Mouse (Mus musculus) limb, embryonic 14.5 days (tissue): ENCODE results near the gene Hdhd5. TPM values are rescaled to one million over a fixed set of nuclear protein-coding genes. Genes with fewer than 3 reads are reported as not detected.

ENCODE experiments used
- ATAC-seq: fragments of 200-750 bp; cut with Nextera tagmentation; 2 replicates; pipeline ENCODE4 v1.8.0; 2017; ENCODE audit warnings: low read depth, moderate number of reproducible peaks, moderate TSS enrichment; ENCODE audit not compliant: low FRiP score
- DNase-seq: peaks from one replicate; pipeline ENCODE4 v3.0.0-alpha.2; 2015; ENCODE audit warnings: low spot score
- H3K27ac ChIP-seq: fragments of 300-500 bp; sonication (generic); replicated peaks from 2 replicates; pipeline ENCODE4 v1.5.1; 2014; ENCODE audit warnings: low read depth, mild to moderate bottlenecking, low read length, moderate library complexity, mixed read lengths
- H3K27me3 ChIP-seq: fragments of 300-500 bp; sonication (generic); 2 replicates; pipeline ENCODE4 v1.6.1; 2014; ENCODE audit warnings: low read length, mixed read lengths; ENCODE audit not compliant: control insufficient read depth, insufficient read depth
- H3K36me3 ChIP-seq: fragments of 300-500 bp; sonication (generic); 2 replicates; pipeline ENCODE4 v1.6.1; 2014; ENCODE audit warnings: mild to moderate bottlenecking, low read length, moderate library complexity, mixed read lengths; ENCODE audit not compliant: control insufficient read depth, insufficient read depth
- H3K4me1 ChIP-seq: fragments of 300-500 bp; sonication (generic); 2 replicates; pipeline ENCODE4 v1.6.1; 2014; ENCODE audit warnings: antibody characterized with exemption, low read length, mixed read lengths; ENCODE audit not compliant: control insufficient read depth, insufficient read depth
- H3K4me2 ChIP-seq: fragments of 300-500 bp; sonication (generic); replicated peaks from 2 replicates; pipeline ENCODE4 v1.6.1; 2014; ENCODE audit warnings: low read depth, mild to moderate bottlenecking, low read length, moderate library complexity; ENCODE audit not compliant: severe bottlenecking
- H3K4me3 ChIP-seq: fragments of 300-500 bp; sonication (generic); replicated peaks from 2 replicates; pipeline ENCODE4 v1.5.1; 2014; ENCODE audit warnings: low read length
- H3K9ac ChIP-seq: fragments of 300-500 bp; sonication (generic); 2 replicates; pipeline ENCODE4 v1.6.1; 2014; ENCODE audit warnings: mild to moderate bottlenecking, low read depth, low read length, moderate library complexity; ENCODE audit not compliant: severe bottlenecking
- H3K9me3 ChIP-seq: fragments of 300-500 bp; sonication (generic); 2 replicates; pipeline ENCODE4 v1.6.1; 2016; ENCODE audit warnings: low read length; ENCODE audit not compliant: control insufficient read depth
- POLR2A ChIP-seq: fragments of 200-500 bp; IDR thresholded peaks from 2 replicates; pipeline ENCODE4 v1.8.0; 2012; ENCODE audit warnings: inconsistent platforms, mild to moderate bottlenecking, moderate library complexity, borderline replicate concordance; ENCODE audit not compliant: insufficient read depth, insufficient read length; ENCODE audit errors: extremely low read depth
- WGBS: fragments of 180-500 bp; shearing (Covaris S2); extraction: QIAGEN DNeasy Blood & Tissue Kit; methylation state at CpG from one replicate; pipeline ENCODE4 v1.1.7; 2014; 5-methylcytosine and 5-hydroxymethylcytosine counted together
- polyA plus RNA-seq, 2 experiments: library from polyadenylated mRNA; depleted of rRNA in 1 of 2; stranded (reverse) in 1 of 2; unstranded in 1 of 2; fragments of >200 nt; fragmentation: Nextera tagmentation in 1 of 2; extraction: Ambion mirVana in 1 of 2; gene quantifications; 2 replicates each; pipeline versions ENCODE4 v1.2.1 to v1.2.3; 2012 to 2014

Gene Hdhd5
- polyA plus RNA-seq, 2 experiments, result 12.5 to 25.2 TPM

DNA sequence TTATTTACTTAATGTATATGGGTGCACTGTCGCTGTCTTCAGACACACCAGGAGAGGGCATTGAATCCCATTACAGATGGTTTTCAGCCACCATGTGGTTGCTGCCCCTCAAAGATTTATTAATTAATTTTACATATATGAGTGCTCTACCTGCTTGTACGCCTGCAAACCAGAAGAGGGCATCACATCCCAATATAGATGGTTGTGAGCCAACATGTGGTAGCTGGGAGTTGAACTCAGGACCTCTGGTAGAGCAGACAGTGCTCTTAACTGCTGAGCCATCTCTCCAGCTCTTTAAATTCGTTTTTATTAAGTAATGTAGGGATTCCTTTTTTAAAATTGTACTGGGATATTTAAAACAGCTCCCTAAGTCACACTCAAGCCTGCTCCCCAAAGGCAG, 61.9 kb downstream of the Hdhd5 start:
- Histone ChIP-seq H3K27me3 (peaks cover 10% of the 10 kb centered on the region; the same call in 1 of the 2 replicates), H3K27ac (no peak overlapping the region), H3K4me3 (no peak overlapping the region)

DNA sequence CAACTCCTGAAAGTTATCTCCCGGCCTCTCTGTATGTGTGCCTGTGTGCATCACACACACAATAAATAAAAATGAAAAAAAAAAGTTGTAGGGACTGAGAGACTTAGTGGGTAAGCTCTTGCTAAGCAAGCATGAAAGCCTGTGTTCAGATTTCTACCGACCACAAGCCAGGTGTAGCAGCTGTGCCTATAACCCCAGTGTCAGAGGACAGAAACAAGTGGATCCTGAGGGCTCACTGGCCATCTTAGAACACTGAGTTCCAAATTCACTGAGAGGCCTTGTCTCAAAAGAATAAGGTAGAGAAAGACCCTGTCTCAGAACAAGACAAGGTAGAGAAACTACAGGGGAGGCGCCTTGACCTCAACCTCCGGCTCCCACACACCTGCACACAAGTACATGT, 62.9 kb downstream of the Hdhd5 start:
- Histone ChIP-seq H3K27ac (no peak overlapping the region), H3K36me3 (no peaks in the 10 kb centered on the region), H3K4me3 (no peak overlapping the region), H3K4me1 (peaks cover 12% of the 10 kb centered on the region; the same call in 1 of the 2 replicates), H3K27me3 (peaks cover 20% of the 10 kb centered on the region), H3K9ac (no peak overlapping the region), H3K4me2 (no peak overlapping the region), H3K9me3 (no peaks in the 10 kb centered on the region)
- TF ChIP-seq POLR2A, result no peak
- DNase-seq (no peak), ATAC-seq (no peak)
- WGBS, result 94% methylated on average over 4 of the region's 4 CpGs

More for the DNA sequence above, 61.9 kb downstream of the Hdhd5 start:
- H3K9ac ChIP-seq, result no peak overlapping the region
- TF ChIP-seq POLR2A, result no peak
- H3K4me1 ChIP-seq, result 0 out of 2 replicates have a peak, but pooled peaks cover 4% of the 10 kb centered on the region
- 64% methylated on average over 3 of the region's 3 CpGs for WGBS
- H3K9me3 ChIP-seq, result no peaks in the 10 kb centered on the region
- DNase-seq (no peak), ATAC-seq (no peak)
- H3K36me3 ChIP-seq, result no peaks in the 10 kb centered on the region
- H3K4me2 ChIP-seq, result no peak overlapping the region

DNA sequence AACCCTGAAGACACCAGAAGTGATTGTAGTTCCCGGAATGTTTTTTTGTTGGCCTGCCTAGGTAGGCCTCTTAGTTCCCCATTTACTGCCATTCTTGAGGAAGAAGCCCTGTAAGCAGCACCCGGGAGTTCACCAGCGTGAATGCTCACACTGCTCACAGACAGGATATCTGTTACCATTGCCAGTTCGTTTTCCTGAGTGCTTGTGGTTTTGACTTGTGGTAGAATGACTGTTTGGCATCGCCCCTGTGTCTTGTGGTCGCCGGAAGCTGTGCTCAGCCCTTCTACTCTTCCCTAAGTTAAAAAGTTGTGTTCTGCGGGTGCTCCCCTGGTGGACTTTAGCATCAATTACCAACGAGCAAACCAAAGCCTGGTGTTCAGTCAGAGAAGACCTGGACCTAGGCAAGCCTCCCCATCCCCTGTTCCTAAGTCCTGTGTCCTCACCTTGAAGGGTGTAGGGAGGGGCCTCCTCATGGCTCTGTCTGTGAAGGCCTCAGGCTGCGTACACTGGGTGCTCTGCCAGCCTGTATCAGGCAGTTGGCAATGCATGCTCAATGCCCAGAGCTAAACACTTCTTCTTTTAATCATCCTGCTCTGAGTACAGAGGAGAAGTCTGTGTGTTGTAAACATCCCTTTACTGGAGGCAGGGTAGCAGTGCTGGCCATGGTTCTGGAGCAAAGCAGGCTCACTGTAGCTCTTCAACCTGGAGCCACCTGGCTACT, 64.3 kb downstream of the Hdhd5 start:
- no peak for TF ChIP-seq POLR2A
- no peak for ATAC-seq
- 69% methylated on average over 10 of the region's 10 CpGs for WGBS

DNA sequence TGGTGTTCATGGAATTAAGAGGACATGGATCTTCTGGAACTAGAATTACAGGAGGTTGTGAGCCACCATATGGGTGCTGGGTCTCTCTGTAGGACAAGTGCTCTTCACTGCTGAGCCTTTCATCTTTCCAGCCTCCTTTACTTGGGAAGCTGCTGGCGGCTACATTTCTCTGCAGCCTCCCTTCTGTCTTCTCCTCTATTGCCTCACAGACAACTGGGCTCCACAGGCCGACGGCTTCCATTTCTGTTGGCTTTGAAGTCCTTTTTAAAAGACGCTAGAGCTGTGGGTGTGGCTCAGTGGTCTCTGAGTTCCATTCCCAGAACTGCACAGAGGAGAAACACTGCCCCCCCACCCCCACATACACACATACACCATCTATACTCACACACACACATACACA, 65.7 kb downstream of the Hdhd5 start:
- DNase-seq, result no peak
- no peak overlapping the region for H3K9ac ChIP-seq
- H3K4me1 ChIP-seq, result peaks cover 12% of the 10 kb centered on the region
- no peak overlapping the region for H3K4me3 ChIP-seq
- WGBS, result 24% methylated on average over 4 of the region's 4 CpGs
- H3K27me3 ChIP-seq, result peaks cover 40% of the 10 kb centered on the region
- H3K27ac ChIP-seq, result no peak overlapping the region
- no peak for TF ChIP-seq POLR2A
- no peak for ATAC-seq
- no peak overlapping the region for H3K4me2 ChIP-seq
- no peaks in the 10 kb centered on the region for H3K36me3 ChIP-seq
- no peaks in the 10 kb centered on the region for H3K9me3 ChIP-seq

More for the DNA sequence above, 64.3 kb downstream of the Hdhd5 start:
- H3K9ac ChIP-seq, result no peak overlapping the region
- no peak overlapping the region for H3K27ac ChIP-seq
- H3K9me3 ChIP-seq, result no peaks in the 10 kb centered on the region
- no peak overlapping the region for H3K4me2 ChIP-seq
- H3K4me1 ChIP-seq, result peaks cover 12% of the 10 kb centered on the region
- no peak overlapping the region for H3K4me3 ChIP-seq
- H3K36me3 ChIP-seq, result no peaks in the 10 kb centered on the region
- H3K27me3 ChIP-seq, result peaks cover 33% of the 10 kb centered on the region
- no peak for DNase-seq

DNA sequence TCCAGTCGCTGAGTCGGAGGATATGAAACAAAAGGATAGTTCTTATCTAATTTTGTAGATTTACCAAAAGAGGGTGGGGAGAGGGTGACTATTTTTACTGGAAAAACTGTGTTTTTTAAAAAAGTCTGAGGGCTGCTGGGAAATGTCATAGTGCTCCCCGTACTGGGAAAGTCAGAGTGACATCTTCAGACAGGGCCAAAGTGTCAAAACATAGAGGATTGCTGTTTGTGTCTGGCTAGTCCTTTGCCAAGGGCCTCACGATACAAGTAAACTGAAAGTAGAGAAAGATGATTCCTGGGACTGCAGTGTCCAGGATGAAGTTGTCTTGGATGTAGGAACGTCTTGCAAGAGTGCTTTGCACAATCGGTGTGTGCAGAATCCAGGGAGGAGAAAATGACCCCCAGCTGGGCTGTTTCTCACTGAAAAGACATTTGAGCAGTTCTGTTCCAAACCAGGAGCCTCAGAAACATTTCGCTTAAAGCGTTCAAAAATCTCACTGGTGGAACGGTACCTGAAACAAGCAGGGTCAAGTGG, 66.6 kb downstream of the Hdhd5 start:
- H3K36me3 ChIP-seq, result no peaks in the 10 kb centered on the region
- H3K27ac ChIP-seq, result no peak overlapping the region
- DNase-seq (no peak), ATAC-seq (no peak)
- H3K4me1 ChIP-seq, result peaks cover 12% of the 10 kb centered on the region
- H3K9ac ChIP-seq, result no peak overlapping the region
- H3K4me2 ChIP-seq, result peak overlapping the region; percentile 62
- 57% methylated on average over 9 of the region's 9 CpGs for WGBS
- H3K9me3 ChIP-seq, result no peaks in the 10 kb centered on the region
- peak overlapping the region; percentile 63; the same call in 1 of the 2 replicates for H3K4me3 ChIP-seq
- H3K27me3 ChIP-seq, result peaks cover 40% of the 10 kb centered on the region
- TF ChIP-seq POLR2A, result no peak
